Mouse (Mus musculus): ENCODE results near the gene Cyp4f39.

GRCm38 (mm10) chr17:32522816-32523215 lies 70.3 kb downstream of the Cyp4f39 start:
- TF ChIP-seq CTCF (IDR thresholded peaks at IDR 0.05; ENCODE audit: low read depth, low read length) (no peak), POLR2A (IDR thresholded peaks at IDR 0.05; ENCODE audit: borderline replicate concordance, low read depth, low read length) (no peak)

All from bone marrow macrophage, adult 2 months (primary cell).